Mouse (Mus musculus) cortical plate, adult 2 months (tissue): ENCODE measurements around the gene Bach2.

Experiments used
- CTCF ChIP-seq: fragments of 200-500 bp; IDR thresholded peaks from 2 replicates; pipeline ENCODE4 v1.5.1; 2011; ENCODE audit warnings: mild to moderate bottlenecking, control low read depth, low read length; ENCODE audit not compliant: insufficient read depth; ENCODE audit errors: extremely low read depth
- POLR2A ChIP-seq: fragments of 200-500 bp; IDR thresholded peaks from 2 replicates; pipeline ENCODE4 v1.6.1; 2011; ENCODE audit warnings: mild to moderate bottlenecking, low read length, control low read depth; ENCODE audit not compliant: insufficient read depth; ENCODE audit errors: extremely low read depth

DNA sequence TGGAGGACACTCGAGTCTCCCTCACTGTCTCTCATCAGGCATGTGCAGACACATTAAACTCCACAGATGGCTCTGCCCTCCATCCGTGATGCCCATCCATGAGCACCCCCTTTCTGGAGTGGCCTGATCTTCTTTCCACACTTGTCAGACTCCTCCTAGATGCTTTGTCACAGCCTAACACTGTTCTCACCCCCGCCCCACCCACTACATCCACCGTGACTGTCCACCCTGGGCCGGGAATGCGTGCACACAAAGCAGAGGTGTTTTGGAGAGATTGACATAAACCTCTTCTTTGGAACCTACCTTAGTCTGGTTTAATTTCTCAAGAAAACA is 202.1 kb downstream of the Bach2 start:
- TF ChIP-seq POLR2A (no peak), CTCF (no peak)
